Mouse (Mus musculus) erythroblast, embryonic 14.5 days (primary cell): ENCODE data around the gene Zscan26.

Source experiments
- GATA1 ChIP-seq: IDR thresholded peaks from 2 replicates; pipeline ENCODE4 v1.6.1; 2012; ENCODE audit warnings: low read length, inconsistent platforms, mixed read lengths
- TAL1 ChIP-seq: IDR thresholded peaks from 3 replicates; pipeline ENCODE4 v1.6.1; 2012; ENCODE audit warnings: low read length, inconsistent platforms, mixed read lengths

GRCm38 (mm10) chr13:21417298-21418010 lies 36.1 kb downstream of the Zscan26 start:
- no peak for TF ChIP-seq TAL1
- TF ChIP-seq GATA1, result no peak
